ENCODE assay signal across 27 mouse cellular contexts in genomic region chrX:110666853-110667504, GRCm38 (mm10).
DNase-seq lines count a peak whose midpoint lies in the region; ATAC-seq and TF ChIP-seq lines count a peak whose summit lies in the region.
"Had no signal": no experiment of that assay in that cellular context is flagged by ENCODE, and none has a peak within 500 bp of the region (broad histone marks: within the 10 kb centered on the region; RNA-seq: fewer than 3 reads in every experiment).

No protein-coding gene starts in this region.

- peak; percentile 58 for ATAC-seq in forebrain, embryonic 15.5 days (replicated peaks)
- no peak for ATAC-seq in forebrain, embryonic 11.5 days (replicated peaks; ENCODE audit: low FRiP score)
- ATAC-seq in midbrain, postnatal 0 days (ENCODE audit: low FRiP score) = no peak
- ATAC-seq in midbrain, embryonic 13.5 days = no peak
- ATAC-seq: intestine, embryonic 16.5 days; liver, embryonic 12.5 days; liver, postnatal 0 days; Patski had no signal

- DNase-seq in cerebellum, postnatal 10 days = peak; percentile 45 to 68
- DNase-seq in cerebellum, adult 11-12 months = no peak
- no peak for DNase-seq in forebrain, embryonic 11.5 days (ENCODE audit: low spot score)
- peak; percentile 12 for DNase-seq in midbrain, postnatal 0 days (ENCODE audit: low spot score)
- DNase-seq in kidney, postnatal 25 days = no peak
- DNase-seq: adrenal gland, postnatal 14 days; gastrocnemius, postnatal 14 days; heart, postnatal 14 days; kidney, adult 9 months; kidney, postnatal 10 days; liver, postnatal 0 days; lung, postnatal 36 days; retina, postnatal 1 day; right cerebral cortex, postnatal 14 days; thymus, postnatal 4 days had no signal

- WGBS in forebrain, embryonic 15.5 days = 61% methylated on average over 5 of the region's 5 CpGs
- WGBS in forebrain, embryonic 11.5 days = 80% methylated on average over 5 of the region's 5 CpGs
- WGBS in midbrain, postnatal 0 days = 64% methylated on average over 5 of the region's 5 CpGs
- WGBS in midbrain, embryonic 13.5 days = 71% methylated on average over 5 of the region's 5 CpGs

- TF ChIP-seq CTCF in midbrain, postnatal 0 days (IDR thresholded peaks at IDR 0.05) = no peak

- no peak overlapping the region for H3K4me3 ChIP-seq in forebrain, embryonic 15.5 days
- H3K4me3 ChIP-seq in forebrain, embryonic 11.5 days (ENCODE audit: low read depth, low read length) = no peak overlapping the region
- no peak overlapping the region for H3K4me3 ChIP-seq in midbrain, postnatal 0 days (ENCODE audit: low read depth, low read length)
- H3K4me3 ChIP-seq in midbrain, embryonic 13.5 days (replicated peaks) = no peak overlapping the region
- H3K4me3 ChIP-seq: embryonic facial prominence, embryonic 13.5 days; hindbrain, embryonic 10.5 days; hindbrain, embryonic 15.5 days; left cerebral cortex, adult 2 months; liver, embryonic 12.5 days; midbrain, embryonic 12.5 days; neural tube, embryonic 15.5 days had no signal

- no peaks in the 10 kb centered on the region for H3K4me1 ChIP-seq in forebrain, embryonic 15.5 days
- no peaks in the 10 kb centered on the region for H3K4me1 ChIP-seq in forebrain, embryonic 11.5 days (replicated peaks; ENCODE audit: control insufficient read depth, insufficient read depth, low read length)
- H3K4me1 ChIP-seq in midbrain, postnatal 0 days (ENCODE audit: insufficient read depth, low read length) = no peaks in the 10 kb centered on the region
- no peaks in the 10 kb centered on the region for H3K4me1 ChIP-seq in midbrain, embryonic 13.5 days (replicated peaks)
- H3K4me1 ChIP-seq: embryonic facial prominence, embryonic 13.5 days; hindbrain, embryonic 10.5 days; hindbrain, embryonic 15.5 days; liver, embryonic 12.5 days; midbrain, embryonic 12.5 days; neural tube, embryonic 15.5 days had no signal

- no peaks in the 10 kb centered on the region for H3K9me3 ChIP-seq in forebrain, embryonic 15.5 days
- no peaks in the 10 kb centered on the region for H3K9me3 ChIP-seq in forebrain, embryonic 11.5 days (ENCODE audit: control insufficient read depth, low read length)
- no peaks in the 10 kb centered on the region for H3K9me3 ChIP-seq in midbrain, postnatal 0 days (ENCODE audit: low read length)
- no peaks in the 10 kb centered on the region for H3K9me3 ChIP-seq in midbrain, embryonic 13.5 days
- H3K9me3 ChIP-seq: embryonic facial prominence, embryonic 13.5 days; G1E; hindbrain, embryonic 10.5 days; hindbrain, embryonic 15.5 days; liver, embryonic 12.5 days; midbrain, embryonic 12.5 days; neural tube, embryonic 15.5 days had no signal

- H3K27me3 ChIP-seq in forebrain, embryonic 15.5 days = no peaks in the 10 kb centered on the region
- H3K27me3 ChIP-seq in forebrain, embryonic 11.5 days (ENCODE audit: control insufficient read depth, insufficient read depth, low read length) = no peaks in the 10 kb centered on the region
- no peaks in the 10 kb centered on the region for H3K27me3 ChIP-seq in midbrain, postnatal 0 days (ENCODE audit: insufficient read depth, low read length)
- H3K27me3 ChIP-seq in midbrain, embryonic 13.5 days = no peaks in the 10 kb centered on the region
- H3K27me3 ChIP-seq: embryonic facial prominence, embryonic 13.5 days; hindbrain, embryonic 15.5 days; liver, embryonic 12.5 days; midbrain, embryonic 12.5 days; neural tube, embryonic 15.5 days had no signal

- no peaks in the 10 kb centered on the region for H3K36me3 ChIP-seq in forebrain, embryonic 15.5 days
- H3K36me3 ChIP-seq in forebrain, embryonic 11.5 days (ENCODE audit: control insufficient read depth, insufficient read depth, low read length) = no peaks in the 10 kb centered on the region
- H3K36me3 ChIP-seq in midbrain, postnatal 0 days (ENCODE audit: insufficient read depth, low read length) = no peaks in the 10 kb centered on the region
- H3K36me3 ChIP-seq in midbrain, embryonic 13.5 days = no peaks in the 10 kb centered on the region
- H3K36me3 ChIP-seq: embryonic facial prominence, embryonic 13.5 days; G1E; hindbrain, embryonic 10.5 days; hindbrain, embryonic 15.5 days; liver, embryonic 12.5 days; midbrain, embryonic 12.5 days; neural tube, embryonic 15.5 days had no signal

- H3K9ac ChIP-seq in forebrain, embryonic 15.5 days (replicated peaks) = no peak overlapping the region
- no peak overlapping the region for H3K9ac ChIP-seq in forebrain, embryonic 11.5 days (ENCODE audit: low read length)
- no peak overlapping the region for H3K9ac ChIP-seq in midbrain, postnatal 0 days (replicated peaks; ENCODE audit: low read length, poor library complexity, severe bottlenecking)
- no peak overlapping the region for H3K9ac ChIP-seq in midbrain, embryonic 13.5 days (replicated peaks)
- H3K9ac ChIP-seq: embryonic facial prominence, embryonic 13.5 days; hindbrain, embryonic 15.5 days; liver, embryonic 12.5 days; liver, postnatal 0 days; midbrain, embryonic 12.5 days; neural tube, embryonic 15.5 days had no signal

- H3K27ac ChIP-seq in forebrain, embryonic 15.5 days (replicated peaks) = no peak overlapping the region
- no peak overlapping the region for H3K27ac ChIP-seq in forebrain, embryonic 11.5 days (ENCODE audit: low read depth, low read length)
- no peak overlapping the region for H3K27ac ChIP-seq in midbrain, postnatal 0 days (ENCODE audit: low read depth, low read length)
- no peak overlapping the region for H3K27ac ChIP-seq in midbrain, embryonic 13.5 days
- H3K27ac ChIP-seq: embryonic facial prominence, embryonic 13.5 days; hindbrain, embryonic 10.5 days; hindbrain, embryonic 15.5 days; left cerebral cortex, adult 2 months; liver, embryonic 12.5 days; midbrain, embryonic 12.5 days; neural tube, embryonic 15.5 days had no signal

- no peak overlapping the region for H3K4me2 ChIP-seq in forebrain, embryonic 15.5 days (replicated peaks)
- H3K4me2 ChIP-seq in forebrain, embryonic 11.5 days (ENCODE audit: low read depth, low read length, severe bottlenecking) = no peak overlapping the region
- H3K4me2 ChIP-seq in midbrain, postnatal 0 days (ENCODE audit: low read depth, low read length, poor library complexity, severe bottlenecking) = no peak overlapping the region
- no peak overlapping the region for H3K4me2 ChIP-seq in midbrain, embryonic 13.5 days (replicated peaks)
- H3K4me2 ChIP-seq: embryonic facial prominence, embryonic 13.5 days; hindbrain, embryonic 15.5 days; liver, embryonic 12.5 days; midbrain, embryonic 12.5 days; neural tube, embryonic 15.5 days had no signal

Comparison
In these comparisons a context has a peak if more than half of its experiments do, and no peak if none do; other contexts are left out.
1. DNase-seq: peak in cerebellum, postnatal 10 days (2 of 2) and midbrain, postnatal 0 days (single experiment); none in cerebellum, adult 11-12 months (single experiment), forebrain, embryonic 11.5 days (single experiment) and kidney, postnatal 25 days (0 of 2).